Mouse (Mus musculus): Measurements from ENCODE around the gene Slc7a6. TPM values are rescaled to one million over a fixed set of nuclear protein-coding genes. Genes with fewer than 3 reads are reported as not detected.

Gene Slc7a6
- total RNA-seq, 2 experiments from 2014 or later, result 26.8 to 29.9 TPM

DNA sequence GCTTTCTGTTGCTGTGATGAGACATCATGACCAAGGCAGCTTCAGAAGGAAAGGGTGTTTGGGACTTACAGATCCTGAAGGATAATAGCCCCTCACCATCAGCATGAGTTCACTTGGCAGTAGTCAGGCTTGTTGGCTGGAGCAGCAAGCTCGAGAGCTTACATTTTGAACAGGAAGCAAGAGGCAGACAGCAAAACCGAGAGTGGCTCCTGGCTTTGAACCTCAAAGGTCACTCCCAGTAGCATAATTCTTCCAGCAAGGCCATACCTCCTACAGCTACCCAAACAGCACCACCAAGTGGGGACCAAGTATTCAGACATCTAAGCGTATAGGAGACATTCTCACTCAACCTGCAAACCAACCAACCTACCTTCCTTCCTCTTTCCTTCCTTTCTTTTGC is 64.1 kb downstream of the Slc7a6 start:
- no peak for DNase-seq (ENCODE audit: low spot score in 2 of 2)
- intact Hi-C loops (cut with DNase I), result no loop called here

DNA sequence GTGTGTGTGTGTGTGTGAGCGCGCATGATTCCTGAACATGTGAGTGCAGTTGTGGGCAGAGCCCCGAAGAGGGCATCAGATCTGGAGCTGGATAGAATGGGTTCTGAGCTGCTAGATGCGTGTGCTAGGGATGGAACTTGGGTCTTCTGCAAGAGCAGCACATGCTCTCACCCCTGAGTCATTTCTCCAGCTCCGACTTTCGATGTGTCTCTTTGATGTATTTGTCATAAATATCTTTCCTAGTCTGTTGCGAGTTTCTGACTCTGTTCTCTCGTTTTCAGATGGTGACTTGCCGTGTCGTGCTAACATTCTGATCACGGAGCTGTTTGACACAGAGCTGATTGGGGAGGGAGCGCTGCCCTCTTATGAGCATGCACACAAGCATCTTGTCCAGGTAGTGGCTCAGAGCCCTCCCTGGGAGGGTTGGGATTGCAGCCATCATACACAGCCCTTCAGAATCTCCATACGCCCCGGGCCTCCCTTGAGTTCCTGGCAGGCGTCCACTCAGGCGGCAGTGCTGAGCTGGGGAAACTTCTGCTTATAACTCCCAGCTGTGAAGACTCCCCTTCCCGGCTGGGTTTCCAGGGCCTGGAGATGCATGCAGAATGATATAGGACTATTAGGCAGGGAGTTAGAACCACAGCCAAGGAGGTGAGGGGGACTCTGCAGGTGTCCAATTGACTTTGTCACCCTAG is 66.1 kb downstream of the Slc7a6 start:
- no peak for DNase-seq (ENCODE audit: low spot score in 2 of 2)
- intact Hi-C loops (cut with DNase I), result no loop called here

DNA sequence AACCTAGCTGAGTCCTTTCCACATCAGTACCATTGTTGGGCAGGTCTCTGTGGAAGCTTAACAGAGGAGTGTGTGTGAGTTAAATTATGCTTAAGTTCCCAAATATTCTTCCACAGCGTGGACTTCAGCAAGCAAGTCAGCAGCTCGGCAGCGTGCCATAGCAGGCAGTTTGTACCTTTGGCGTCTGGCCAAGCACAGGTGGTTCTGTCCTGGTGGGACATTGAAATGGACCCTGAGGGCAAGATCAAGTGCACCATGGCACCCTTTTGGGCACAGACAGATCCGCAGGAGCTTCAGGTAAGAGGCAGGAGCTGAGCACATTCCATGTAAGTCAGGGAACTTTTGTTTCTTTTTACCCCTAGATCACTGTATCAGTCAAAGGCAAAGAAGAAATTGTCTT is 68.4 kb downstream of the Slc7a6 start:
- no peak for DNase-seq (ENCODE audit: low spot score in 2 of 2)
- intact Hi-C loops (cut with DNase I), result no loop called here

Other genes with a start within 250 kb of the Slc7a6 start
- gene Ctrl, start 235.0 kb upstream of the Slc7a6 start, total RNA-seq (2021), result 1 to 10 TPM; 1.0 to 1.1 TPM
- gene Psmb10, start 230.4 kb upstream of the Slc7a6 start, total RNA-seq (2021), result 10 to 100 TPM; 80.7 TPM
- 10 to 100 TPM; 20.0 to 21.9 TPM for gene Lcat, start 225.5 kb upstream of the Slc7a6 start, total RNA-seq (2021)
- gene Slc12a4, start 202.8 kb upstream of the Slc7a6 start, total RNA-seq (2021), result 10 to 100 TPM; 19.2 to 21.3 TPM
- gene Dpep3, start 189.4 kb upstream of the Slc7a6 start, total RNA-seq (2021), result not detected
- gene Dus2, start 177.5 kb upstream of the Slc7a6 start, total RNA-seq (2021), result 10 to 100 TPM; 15.9 to 18.2 TPM
- not detected for gene Dpep2nb, start 162.9 kb upstream of the Slc7a6 start, total RNA-seq (2021)
- gene Ddx28, start 157.0 kb upstream of the Slc7a6 start, total RNA-seq (2021), result 10 to 100 TPM; 13.4 to 13.8 TPM
- 1 to 10 TPM; 9.2 to 9.7 TPM for gene Nfatc3, start 110.0 kb upstream of the Slc7a6 start, total RNA-seq (2021)
- gene Esrp2, start 31.9 kb upstream of the Slc7a6 start, total RNA-seq (2021), result under 1 TPM in 1 of 2 experiments, not detected in 1; 0.79 TPM
- gene Pla2g15, start 18.5 kb upstream of the Slc7a6 start, total RNA-seq (2021), result 10 to 100 TPM; 23.0 to 25.3 TPM
- 10 to 100 TPM; 26.8 to 28.3 TPM for gene Slc7a6os, start 42.1 kb downstream of the Slc7a6 start, total RNA-seq (2021)
- 10 to 100 TPM; 37.1 to 37.8 TPM for gene Prmt7, start 42.1 kb downstream of the Slc7a6 start, total RNA-seq (2021)
- gene Smpd3, start 169.1 kb downstream of the Slc7a6 start, total RNA-seq (2021), result 10 to 100 TPM; 85.0 to 87.5 TPM
- 10 to 100 TPM; 11.8 to 12.8 TPM for gene Zfp90, start 246.5 kb downstream of the Slc7a6 start, total RNA-seq (2021)